Mouse (Mus musculus): Measurements from ENCODE around the gene Ppp4r3a.

Ppp4r3a gene

DNA sequence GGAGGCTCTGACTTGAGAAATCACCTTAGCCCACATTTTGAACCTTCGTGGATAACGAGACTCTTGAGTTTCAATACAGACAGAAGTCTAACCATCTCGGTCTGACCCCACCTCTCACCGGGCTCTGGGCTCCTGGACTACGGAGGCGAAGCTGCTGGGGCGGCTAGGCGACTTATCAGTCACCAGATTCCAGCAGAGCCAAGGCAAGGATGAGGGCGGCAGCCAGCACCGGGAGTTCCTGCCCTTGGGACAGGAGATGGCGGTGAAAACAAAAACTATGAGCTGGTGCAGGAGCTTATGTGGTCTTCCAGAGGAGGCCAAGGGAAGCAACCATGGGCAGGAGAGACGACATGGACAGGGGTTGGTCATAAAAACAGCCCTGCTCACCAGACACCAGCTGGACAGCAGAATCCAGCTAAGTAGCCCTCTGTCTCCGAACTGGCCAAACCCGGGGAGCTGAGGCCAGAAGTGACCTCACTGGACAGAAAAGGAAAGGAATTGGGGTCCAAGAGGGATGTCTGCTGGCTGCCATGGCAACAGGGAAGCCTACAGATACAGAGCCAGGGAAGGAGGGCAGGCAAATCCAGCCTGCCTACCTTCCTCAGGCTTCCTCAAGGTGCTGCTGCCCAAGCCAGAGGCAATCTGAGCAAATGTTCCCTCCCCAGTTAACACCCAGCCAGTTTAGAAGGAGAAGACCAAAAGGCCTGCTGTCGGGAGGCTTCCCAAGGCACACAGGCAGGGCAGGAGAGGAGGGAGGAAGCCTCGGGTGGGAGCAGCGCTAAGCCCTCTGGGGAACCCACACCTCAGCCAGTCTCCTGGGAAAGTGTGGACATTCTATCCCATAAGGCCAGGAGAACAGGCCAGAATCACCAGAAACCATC is 71.1 kb downstream of the Ppp4r3a start:
- no peak for DNase-seq (ENCODE audit: low spot score)

DNA sequence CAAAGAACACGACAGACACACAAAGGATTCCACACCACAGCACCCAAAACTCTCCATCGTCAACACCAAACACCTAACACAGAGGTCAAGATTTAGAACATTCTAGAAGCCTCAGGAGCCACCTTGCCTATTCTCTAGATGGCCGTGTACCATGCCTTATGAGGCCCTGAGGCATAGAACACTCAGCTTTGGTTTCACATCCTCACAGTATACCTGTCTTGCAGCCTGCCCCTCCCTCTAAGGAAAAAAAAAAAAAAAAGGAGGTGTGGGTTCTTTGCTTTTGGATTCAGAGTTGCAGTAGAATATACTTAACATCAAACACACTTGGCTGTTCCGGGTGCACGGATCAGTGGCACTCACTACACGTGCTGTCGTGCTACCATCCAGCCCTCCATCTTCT is 72.5 kb downstream of the Ppp4r3a start:
- DNase-seq (ENCODE audit: low spot score) = no peak

DNA sequence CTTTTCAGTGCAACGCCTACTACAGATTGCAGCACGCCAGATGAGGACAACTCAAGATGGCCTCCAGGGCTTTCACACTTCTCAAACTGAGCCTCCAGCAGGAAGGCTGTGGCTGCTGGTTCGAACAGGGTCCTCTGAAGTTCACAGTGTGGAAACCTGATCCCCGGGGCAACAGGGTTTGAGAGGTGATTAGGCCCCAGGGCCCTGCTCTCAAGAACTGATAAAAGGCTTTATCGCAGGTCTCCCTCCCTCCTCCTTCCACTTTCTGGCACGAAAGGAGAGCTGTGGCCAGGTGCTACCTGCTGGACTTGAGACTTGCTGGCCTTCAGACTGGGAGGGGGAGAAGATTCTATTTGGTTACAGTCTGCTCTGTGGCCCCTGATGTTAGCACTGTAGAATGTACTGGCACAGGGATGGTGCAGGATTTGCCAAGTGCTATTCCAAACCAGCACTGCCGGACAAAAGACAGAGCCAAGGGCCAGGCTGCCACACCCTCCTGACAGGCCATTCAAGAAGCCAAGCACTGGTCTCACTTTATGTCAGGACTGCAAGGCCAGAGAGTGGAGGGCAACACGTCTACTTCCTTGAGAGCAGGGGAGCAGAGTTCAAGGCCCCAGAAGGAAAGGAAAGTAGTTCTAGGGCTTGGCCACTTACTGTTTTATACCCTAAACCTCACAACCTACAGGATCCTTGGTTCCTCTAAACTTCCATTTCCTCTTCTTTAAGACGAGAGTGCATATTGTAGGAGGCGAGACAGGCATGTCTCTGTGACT is 73.2 kb downstream of the Ppp4r3a start:
- DNase-seq (ENCODE audit: low spot score) = no peak

DNA sequence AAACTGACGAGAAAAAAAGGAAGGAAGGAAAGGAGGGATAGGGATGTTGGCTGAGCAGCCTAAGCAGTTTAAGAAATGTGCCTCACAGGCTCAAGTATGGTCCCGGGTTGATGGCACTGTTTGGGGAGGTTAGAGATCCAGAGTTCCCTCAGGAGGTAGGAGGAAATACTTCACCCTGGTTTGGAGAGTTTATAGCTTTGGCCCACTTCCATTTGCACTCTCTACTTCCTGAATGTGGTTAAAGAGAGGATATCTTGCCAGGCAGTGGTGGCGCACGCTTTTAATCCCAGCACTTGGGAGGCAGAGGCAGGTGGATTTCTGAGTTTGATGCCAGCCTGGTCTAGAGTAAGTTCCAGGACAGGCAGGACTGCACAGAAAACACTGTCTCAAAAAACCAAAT is 74.3 kb downstream of the Ppp4r3a start:
- DNase-seq (ENCODE audit: low spot score) = no peak

DNA sequence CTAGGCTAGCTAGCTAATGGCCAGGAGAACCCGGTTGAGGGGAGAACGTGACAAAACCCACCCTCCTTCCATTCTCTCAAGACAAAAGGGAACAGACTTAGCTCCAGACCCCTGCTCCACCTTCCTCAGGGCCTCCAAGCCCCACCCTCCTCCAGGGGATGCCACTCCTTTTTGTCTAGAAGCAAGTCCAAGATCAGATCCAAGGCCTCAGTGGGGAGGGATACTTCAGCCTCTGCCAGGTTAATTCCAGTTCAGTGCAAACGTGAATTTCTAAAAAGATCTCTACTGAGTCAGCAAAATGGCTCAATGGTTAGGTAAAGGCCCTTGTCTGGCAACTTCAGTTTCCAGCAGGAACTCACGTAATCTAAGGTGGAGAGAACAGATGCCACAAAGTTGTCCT is 74.9 kb downstream of the Ppp4r3a start:
- DNase-seq (ENCODE audit: low spot score) = no peak

DNA sequence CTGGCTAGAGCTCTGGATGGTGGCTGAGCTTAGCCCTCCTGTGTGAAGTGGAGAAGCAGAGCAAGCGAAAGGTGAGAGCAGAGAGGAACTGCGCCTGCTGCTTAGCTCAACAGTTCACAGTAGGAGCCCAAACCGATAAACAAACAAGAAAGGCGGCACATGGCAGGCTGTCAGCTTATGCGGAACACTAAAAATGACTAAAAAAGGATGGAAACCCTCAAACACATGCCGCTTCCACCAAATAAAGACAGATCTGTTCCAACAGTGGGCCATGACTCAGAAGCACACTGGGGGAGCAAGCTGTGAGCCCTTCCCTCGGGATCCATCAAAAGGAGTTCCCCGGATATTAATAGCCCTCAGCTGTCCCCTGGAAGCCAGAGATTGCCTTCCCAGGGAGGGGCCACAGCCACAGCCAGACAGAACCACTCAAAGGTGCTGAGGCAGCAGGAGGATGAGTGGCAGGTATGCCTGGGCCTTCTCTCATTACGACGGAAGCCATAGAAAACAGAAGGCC is 75.5 kb downstream of the Ppp4r3a start:
- DNase-seq (ENCODE audit: low spot score) = no peak

DNA sequence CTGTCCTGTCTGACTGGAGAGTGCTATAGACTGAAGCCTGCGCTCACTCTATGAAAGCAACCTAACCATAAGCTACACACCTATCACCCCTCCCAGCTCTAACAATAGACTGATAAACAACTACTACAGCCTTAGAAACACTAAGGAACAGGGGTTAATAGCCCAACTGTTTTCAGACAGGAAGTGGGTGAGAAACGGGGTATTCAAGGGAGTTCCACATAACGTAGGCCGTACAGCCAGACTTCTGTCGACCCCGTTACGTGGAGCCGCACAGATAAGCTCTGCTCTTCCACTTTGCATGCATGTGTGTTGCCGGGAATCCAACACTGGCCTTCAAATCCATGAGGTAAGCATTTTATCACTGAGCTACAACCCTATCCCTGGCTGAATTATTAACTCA is 76.1 kb downstream of the Ppp4r3a start:
- no peak for DNase-seq (ENCODE audit: low spot score)

DNA sequence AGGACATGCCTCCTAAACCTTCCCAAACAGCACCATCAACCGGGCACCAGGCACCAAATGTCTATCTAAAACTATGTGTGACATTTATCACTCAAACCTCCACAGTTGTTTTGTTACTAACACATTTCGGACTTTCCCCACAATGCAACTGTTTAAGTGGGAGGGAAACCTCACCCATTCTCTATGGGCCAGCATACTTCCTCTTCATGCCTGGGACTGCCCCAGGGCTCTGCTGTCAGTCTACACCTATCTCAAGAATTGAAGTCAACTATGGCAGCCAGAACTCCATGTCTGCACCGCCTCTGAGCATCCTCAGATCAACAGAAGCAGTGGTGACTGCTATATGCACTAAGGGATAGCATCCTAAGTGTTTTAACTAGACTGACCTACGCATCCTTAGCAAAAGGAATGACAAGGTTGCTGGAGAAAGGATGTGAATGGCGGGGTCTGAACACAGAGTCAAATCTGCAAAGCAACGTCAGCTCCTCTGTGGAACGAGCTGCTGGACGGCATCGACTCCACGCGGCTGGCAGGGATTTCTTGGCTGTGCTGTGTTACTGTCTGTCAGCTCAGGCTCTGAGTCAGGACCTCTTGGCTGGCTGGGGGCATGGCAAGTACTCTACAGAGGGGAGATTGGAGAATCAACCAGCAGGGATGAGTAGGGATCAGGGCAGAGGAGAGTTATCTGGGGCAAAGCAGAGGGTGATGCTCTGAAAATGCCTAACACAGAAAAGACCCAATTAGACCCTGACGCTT is 77.7 kb downstream of the Ppp4r3a start:
- DNase-seq (ENCODE audit: low spot score) = no peak

DNA sequence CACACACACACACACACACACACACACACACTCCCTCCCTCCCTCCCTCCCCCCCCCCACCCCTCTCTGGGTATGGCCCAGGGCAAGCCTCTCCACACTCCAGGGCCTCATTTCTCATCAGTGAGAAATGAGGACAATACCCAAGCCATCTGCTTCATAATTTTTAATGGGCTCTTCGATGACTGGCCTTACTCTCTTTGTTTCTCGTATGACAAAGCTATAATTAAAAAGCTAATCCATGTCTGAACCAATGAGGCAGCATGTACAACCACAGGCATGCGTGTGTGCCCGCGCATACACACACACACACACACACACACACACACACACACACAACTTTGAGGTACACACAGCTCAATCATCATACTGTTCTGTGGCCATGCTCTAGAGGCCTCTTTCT is 78.5 kb downstream of the Ppp4r3a start:
- DNase-seq (ENCODE audit: low spot score) = no peak

DNA sequence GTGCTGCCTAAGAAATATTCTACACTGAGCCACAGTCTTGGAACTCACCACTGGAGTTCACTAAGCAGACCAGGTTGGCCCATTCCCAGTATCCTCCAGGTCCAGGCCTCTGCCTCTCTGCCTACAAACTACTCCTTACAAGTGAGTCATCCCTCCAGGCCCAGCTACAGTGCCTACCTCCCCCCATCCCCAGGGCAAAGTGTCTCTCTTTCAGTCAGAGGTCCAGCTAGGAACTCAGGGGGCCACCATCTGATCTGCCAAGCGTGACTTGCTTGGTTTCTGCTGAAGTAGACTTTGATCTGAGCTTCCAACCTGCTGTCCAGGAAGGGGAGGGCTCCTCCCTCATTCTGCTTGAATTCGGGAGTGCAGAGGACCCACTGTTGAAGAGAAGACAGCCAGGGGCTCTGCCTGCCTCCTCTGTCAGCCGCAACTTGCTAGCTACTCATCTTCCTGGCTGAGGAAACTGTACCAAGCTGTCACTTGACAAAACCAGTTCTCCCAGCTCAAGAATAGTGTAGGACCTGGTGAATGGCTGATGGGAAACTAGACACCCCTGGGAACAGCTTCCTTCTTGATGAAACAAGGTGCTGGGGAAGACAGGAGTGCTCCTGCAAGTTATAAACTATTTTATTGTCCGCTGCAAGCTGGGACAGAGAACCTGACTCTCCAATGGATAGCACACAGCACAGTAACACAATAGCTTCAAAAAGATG is 80.5 kb downstream of the Ppp4r3a start:
- no peak for DNase-seq (ENCODE audit: low spot score)

DNA sequence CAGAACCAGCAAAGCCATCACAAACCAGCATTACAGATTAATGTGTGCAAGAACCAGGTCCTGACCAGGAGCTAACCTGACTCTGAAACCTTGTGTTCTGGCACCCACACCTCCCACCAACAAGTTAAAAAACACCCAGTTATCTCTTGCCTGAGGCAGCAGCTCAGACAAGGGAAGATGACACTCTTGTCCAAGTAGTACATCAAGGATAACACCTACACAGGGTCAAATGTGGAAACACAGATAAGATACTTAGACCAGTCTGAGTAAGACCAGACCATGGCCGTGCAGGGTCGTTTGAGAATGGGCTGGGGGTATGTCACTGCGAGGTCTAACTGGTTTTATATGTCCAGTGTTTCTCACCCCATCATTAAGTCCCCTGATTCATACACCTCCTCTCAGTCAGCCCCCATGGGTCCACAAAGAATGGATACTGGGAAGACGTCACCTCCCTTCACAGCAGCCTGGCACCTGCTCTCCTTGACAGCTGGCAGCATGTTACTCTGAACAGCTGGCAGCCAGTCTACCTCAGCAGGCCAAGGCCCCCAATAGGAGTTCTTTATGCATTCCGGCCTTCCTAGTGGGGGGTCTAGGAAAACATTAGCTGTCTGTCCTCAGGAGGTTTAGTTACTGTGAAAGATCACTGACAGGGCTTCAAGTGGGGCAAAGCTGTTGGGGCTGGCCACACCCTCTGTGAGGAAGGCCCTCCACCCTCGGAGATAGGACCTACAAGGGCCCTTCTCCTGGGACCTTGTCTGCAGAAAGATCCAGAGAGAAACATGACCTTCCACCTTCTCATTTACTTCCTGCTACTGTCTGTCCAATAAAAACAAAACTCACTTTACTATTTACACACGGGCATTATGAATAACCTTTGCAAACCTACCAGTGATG is 84.2 kb downstream of the Ppp4r3a start:
- DNase-seq (ENCODE audit: low spot score) = no peak

DNA sequence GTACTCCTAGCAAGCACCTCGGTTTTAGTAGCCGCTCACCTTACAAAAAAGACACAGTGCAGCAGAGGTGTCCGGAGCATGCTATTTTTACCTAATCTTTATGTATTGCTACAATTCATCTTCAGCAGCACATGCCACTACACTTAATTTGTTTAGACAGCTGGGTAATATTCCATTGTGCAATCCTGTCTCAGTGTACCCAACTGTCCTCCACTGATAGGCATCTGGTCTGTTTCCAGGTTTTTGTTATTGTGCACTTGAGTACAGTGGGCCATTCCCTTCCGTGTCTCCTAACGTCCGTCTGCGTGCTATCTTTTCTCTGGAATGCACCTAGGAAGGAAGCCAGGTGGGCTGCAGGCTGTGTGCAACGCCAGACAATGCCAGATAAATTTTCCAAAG is 84.9 kb downstream of the Ppp4r3a start:
- DNase-seq (ENCODE audit: low spot score) = no peak

DNA sequence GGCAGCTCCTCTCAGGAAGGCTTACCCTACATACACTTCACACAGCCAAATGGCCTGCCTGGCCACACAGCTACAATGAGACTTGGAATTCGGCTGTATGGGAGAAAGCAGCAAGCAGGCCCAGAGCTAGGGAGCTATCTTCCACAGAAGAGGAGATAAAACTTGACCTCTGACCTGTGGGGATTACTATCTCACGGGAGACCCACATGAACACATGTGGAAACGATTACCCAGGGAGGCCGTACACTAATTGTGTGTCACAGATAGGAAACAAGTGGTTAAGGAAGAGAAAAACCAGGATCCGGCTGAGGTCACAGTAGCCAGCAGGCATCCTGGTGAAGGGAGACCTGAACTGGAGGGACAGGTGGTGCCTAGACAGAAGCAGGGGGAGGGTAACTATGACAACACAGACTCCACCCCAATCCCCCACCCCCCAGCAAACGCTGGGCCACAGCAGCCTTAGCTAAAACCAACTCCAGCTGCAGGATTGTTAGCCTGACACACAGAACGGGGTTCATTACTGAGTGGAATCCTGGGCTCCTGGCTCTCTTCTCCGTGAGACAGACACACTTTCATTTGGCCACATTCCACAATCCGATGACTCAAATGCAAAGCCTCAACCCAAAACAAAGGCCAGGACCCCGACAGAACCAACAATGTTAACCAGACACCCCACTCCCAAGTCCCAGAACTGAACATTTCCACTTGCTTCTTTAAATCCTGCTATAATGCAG is 85.5 kb downstream of the Ppp4r3a start:
- DNase-seq (ENCODE audit: low spot score) = no peak

DNA sequence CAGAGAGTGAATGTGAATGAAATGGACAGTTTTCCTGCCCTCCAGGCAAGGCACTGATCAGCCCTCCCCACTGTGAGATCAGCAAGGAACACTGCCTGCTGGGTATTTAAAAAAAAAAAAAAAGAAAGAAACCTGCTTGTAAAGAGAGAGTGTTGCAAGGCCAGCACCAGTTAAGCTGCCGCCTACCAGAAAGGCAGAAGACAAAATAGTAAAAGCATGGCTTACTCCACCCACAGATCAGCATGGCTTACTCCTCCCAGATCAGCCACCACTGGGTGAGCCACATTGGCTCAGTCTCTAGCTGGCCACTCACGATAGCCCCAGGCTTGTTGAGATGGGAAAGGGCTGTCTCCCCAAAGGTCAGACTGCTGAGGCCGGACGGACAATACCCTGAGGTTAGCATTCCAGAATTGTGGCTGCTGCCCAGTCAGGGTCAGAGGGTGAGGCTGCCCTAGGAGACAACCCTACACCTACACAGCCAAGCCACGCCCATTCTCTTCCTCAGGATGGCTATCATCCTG is 87.1 kb downstream of the Ppp4r3a start:
- DNase-seq (ENCODE audit: low spot score) = no peak

DNA sequence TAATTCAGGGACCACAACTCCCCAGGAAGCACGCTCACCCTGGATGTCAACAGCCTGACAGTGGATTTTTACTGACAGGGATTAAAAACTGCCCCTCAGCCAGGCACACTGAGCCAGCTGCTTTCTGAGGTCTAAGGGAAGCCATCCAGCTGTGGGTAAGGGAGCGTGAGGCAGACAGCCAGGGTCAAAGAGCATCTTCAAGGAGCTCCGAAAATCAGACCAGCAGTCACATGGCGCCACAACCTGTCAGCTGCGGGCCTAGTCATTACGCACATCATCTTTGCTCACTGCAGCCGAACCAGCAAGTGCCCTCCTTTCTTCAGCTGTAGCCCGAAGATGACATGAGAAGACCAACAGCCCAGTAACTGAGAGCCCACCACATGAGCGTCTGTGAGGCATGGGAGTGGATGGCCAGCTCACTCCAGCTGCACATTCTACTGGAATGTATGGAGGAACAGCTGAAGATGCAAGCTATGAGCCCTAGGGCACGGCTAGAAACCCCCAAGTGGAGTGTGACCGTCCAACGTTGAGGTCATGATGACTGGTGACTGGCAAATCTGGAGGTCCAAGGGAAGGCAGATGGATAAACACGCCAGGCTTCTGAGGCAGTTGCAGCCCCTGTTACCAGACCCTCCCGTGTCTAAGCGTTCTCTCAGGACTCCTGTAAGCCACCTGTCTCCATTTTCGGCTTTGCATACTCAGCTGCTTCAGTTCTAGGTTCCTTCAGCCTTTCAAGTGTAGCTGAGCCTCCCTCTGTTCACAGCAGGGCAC is 87.7 kb downstream of the Ppp4r3a start:
- no peak for DNase-seq (ENCODE audit: low spot score)

DNA sequence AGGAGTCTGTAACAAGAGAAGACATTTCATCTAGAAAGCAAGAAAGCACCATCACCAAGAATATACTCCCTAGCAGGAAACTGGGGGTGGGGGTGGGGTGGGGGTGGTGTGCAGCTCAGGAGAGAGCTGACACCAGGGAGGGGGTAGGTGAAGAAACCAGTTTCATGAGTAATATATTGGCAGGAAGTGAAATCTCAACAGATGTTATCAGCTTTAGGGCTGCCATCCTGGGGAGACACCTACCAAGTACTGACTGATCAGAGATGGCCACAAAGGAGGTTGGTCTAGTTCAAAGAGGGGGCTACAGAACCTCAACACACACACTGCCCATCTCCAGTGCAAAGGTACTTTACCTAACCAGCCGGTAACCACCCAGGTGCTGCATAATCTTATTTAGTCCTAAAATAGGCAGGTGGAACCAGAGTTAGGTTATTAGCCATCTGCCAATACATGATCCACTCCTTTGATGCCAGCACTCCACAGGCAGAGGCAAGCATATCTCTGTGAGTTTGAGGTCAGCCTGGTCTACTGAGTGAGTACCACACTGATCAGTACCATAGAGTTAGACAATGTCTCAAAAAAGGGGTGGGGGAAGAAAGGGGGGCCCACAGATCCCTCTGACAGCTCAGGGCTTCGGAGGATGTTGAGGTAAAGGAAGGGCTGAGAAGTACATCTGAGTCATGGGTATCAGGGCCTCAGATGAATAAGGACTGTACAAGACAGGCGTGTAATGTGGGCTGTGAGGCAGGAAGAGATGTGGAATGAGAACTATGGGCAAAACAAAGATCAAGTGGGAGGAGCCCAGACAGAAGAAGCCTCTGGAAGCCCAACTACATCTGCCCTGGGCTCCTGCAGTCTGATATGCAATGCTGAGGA is 89.1 kb downstream of the Ppp4r3a start:
- DNase-seq (ENCODE audit: low spot score) = no peak

DNA sequence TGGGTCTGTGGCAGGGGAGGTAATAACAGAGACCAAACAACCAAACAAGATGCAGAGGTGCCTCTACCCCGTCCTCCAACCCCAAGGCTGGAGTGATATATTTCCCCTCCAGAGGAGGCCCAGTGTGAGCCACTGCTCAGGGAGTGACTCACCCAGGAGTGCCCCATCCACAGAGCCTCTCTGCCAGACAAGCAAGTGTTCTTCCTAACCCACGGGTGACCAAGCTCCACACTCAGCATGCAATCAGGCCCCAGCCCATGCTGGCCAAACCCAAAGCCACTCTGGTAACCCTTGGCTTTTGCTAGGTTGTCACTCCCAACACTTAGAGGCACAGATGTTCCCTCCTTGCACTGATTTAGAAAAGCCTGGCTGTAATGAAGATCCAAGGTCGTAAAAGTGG is 90.4 kb downstream of the Ppp4r3a start:
- no peak for DNase-seq (ENCODE audit: low spot score)

DNA sequence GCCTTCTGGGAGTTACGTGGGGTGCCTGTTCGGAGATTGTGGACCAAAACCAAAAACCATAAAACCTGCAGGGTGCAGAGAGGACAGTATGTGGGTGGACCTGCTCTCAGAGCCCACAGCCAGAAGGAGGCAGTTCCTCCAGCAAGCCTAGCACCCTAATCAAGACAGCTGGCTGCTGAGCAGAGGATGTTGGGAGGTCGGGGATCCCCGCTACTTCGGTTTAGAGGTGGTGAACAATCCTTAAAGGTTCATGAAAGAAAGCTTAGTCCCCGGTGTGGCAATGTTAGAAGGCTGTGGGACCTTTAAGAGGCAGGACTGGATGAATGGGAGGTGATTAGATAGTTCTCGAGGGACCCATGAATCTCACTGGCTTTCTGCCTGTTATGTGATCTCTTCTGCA is 91.0 kb downstream of the Ppp4r3a start:
- no peak for DNase-seq (ENCODE audit: low spot score)

Measured in c-Kit-positive CD71-positive TER-119-positive erythroid progenitor cells, embryonic 14.5 days (primary cell).